Mouse (Mus musculus): ENCODE data around the gene Apopt1.

The Apopt1 gene

GRCm38 (mm10) chr12:111747421-111747820 is 34.4 kb downstream of the Apopt1 start:
- no peak for DNase-seq (ENCODE audit: low read depth)

- no peak for DNase-seq (ENCODE audit: low read depth)
Observed at GRCm38 (mm10) chr12:111750739-111751138, 37.7 kb downstream of the Apopt1 start.

- DNase-seq (ENCODE audit: low read depth), result no peak
Observed at GRCm38 (mm10) chr12:111752491-111752890, 39.4 kb downstream of the Apopt1 start.

DNA sequence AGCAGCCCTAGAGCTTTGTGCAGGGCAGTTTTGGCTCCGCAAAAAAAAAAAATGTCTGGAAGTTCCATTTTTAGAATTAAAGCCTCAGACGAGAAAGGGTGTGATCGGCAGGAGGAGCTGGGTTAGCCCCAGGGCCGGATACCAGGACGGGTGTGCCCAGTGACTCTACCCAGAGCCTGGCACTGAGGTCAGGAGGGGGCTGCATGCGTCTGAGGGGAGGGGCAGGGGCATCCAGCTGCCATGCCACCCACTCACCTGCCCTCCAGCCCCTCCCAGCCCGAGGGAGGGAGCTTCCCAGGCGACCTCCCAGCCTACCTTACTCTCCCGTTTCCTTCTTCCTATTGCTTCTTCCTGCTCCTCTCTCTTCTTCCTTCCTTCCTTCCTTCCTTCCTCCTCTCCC is 40.3 kb downstream of the Apopt1 start:
- DNase-seq (ENCODE audit: low read depth), result no peak

- DNase-seq (ENCODE audit: low read depth), result no peak
Observed at GRCm38 (mm10) chr12:111754710-111755109, 41.6 kb downstream of the Apopt1 start.

GRCm38 (mm10) chr12:111755231-111755630 is 42.2 kb downstream of the Apopt1 start:
- DNase-seq (ENCODE audit: low read depth), result no peak

DNA sequence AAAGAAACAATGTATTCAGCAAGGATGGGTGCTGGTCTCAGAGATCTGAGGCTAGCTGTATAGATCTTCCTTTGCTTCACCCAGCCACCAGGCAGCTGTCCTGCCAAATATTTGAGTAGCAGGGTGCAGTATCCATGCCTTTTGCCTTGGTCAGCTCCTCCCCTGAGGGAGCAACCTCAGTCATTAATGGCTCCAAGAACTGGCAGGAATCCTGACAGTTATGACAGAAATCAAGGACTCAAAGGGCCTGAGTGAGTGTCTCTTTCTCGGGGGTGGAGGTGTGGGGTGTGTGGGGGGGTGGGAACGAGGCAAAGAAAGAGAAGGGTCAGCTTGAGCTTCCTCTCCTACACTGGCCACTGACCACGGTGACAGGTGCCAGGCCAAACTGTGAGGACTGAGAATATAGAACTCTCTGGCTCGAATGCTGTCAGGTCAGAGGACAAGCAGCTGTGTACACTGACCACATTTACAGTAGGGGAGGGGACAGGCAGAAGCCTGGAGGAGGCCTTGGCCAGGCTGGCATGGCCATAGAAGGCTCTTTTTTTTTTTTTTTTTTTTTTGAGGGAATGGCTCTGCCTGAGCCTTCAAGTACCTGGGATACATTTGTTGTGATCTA is 43.1 kb downstream of the Apopt1 start:
- no peak for DNase-seq (ENCODE audit: low read depth)

DNA sequence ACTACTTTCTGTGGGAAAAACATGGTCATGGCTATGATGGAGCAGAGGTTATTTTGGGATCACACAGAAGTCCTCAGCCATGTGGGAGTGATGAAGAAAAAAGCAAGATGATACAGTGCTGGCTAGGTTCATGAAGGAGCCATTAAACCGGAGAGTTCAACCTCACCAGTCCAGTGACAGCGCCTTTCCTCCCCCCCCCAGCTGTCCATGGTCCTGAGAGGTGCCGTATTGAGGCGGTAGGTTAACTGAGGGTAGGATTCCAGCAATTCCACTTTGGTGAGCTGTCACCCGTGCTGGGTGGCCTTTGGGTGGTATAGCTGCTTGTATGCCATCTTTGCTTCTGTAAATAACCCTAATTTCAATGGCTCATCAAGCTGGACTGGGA is 43.6 kb downstream of the Apopt1 start:
- no peak for DNase-seq (ENCODE audit: low read depth)

GRCm38 (mm10) chr12:111757561-111758325 is 44.7 kb downstream of the Apopt1 start:
- DNase-seq (ENCODE audit: low read depth), result no peak

GRCm38 (mm10) chr12:111758381-111759175 is 45.5 kb downstream of the Apopt1 start, which contains the start of gene Klc1:
Klc1 (plus strand) TSS chr12:111758849.
- no peak for DNase-seq (ENCODE audit: low read depth)

DNA sequence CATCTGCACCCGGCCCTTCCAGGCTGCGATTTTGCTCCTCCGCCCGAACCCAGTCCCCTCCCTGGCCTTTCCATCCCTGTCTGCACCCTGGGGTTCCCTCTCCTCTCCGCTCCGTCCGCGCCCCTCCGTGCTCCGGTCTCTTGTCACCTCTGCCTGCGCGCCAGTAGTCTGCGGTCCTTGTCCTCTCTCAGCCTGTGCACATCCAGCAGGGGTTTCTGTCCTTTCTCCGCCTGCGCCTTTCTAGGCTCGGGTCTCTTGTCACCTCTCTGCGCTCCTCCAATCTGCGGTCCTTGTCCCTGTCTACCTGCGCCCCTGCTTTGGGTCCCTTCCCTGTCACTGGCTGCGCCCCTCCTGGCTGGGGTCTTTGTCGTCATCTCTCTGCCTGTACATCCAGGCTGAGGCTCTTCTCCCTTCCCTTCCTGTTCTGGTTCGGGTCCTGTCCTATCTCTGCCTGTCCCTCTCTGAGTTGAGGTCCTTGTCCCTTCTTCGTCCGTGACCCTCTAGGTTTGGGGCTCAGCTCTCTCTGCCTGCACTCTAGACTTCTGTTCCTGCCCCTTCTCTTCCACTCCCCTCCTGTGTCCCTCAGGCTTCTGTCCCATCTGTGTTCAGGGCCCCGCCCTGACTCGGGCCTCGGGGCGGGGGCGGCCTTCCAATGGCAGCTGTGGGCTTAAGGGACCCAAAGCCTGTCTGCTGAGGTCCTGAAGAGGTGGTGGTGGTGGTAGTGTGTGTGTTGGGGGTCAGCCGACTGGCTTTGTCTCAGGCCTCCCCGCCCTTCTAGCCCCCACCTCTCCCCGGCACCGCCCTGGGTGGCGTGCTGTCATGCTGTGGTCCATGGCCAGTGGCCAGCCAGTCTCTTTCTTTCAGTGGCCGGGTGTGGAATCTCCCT is 46.4 kb downstream of the Apopt1 start:
- DNase-seq (ENCODE audit: low read depth), result no peak

- no peak for DNase-seq (ENCODE audit: low read depth)
Observed at GRCm38 (mm10) chr12:111760306-111760908, 47.3 kb downstream of the Apopt1 start.

- no peak for DNase-seq (ENCODE audit: low read depth)
Observed at GRCm38 (mm10) chr12:111762620-111763280, 49.7 kb downstream of the Apopt1 start.

DNA sequence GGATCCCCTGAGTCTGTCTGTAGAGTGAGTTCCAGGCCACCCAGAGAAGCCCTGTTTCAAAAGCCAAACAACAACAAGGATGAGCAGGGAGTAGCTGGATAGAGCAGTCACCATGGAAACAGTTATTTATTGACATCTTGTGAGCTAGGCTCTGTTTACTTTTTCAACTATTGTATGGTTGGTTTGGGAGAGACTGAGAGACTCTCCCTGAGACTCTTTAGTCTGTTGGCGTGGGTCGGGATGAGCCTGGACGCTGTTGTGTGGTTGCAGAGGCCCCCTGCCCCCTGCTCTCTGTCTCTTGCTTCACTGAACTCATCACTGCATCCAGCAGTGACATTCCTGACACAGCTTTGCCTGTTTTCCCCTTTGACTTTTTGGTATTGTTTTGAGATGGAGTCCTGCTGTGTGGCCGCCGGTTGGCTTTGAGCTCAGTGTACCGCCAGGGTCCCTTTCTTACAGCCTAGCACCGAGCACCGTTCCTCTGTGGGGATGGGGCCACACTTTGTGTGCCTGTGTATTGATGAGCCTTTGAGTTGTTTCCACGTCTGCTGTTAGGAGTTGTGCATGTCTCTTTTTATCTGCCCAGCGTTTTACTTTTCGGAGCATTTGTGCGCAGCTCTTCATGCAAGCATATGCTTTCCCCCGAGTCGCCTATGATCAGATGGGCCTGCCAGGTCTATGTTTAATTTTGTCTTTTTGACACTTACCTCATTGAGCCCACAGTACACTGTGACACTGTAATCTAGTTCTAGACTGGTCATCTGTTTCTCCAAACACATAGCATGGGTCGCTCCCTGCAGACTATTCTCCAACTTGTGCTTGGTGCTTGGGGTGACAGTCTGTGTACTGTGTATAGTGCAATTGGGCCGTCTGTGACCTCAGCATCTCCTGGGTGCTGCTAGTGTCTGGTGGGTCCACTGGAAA is 53.5 kb downstream of the Apopt1 start:
- DNase-seq (ENCODE audit: low read depth), result no peak

GRCm38 (mm10) chr12:111768322-111768928 is 55.4 kb downstream of the Apopt1 start:
- peak; percentile 72 for DNase-seq (ENCODE audit: low read depth)

DNA sequence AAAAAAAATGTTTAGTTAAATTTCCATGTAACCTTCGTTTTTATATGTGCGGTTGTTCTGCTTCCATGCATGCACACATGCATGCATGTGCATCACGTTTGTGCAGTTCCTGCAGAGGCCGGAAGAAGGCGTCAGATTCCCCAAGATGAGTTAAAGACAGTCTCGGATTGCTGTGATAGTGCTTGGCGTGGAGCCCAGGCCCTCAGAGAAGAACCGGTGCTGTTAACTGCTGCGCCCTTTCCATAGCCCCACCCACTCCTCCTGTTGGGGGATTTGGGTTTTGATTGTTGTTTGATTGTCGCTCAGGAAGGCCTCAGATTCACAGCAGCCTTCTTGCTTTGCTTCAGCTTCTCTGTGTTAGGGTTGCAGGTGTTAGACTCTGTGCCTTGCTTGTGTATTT is 56.2 kb downstream of the Apopt1 start:
- DNase-seq (ENCODE audit: low read depth), result no peak

DNA sequence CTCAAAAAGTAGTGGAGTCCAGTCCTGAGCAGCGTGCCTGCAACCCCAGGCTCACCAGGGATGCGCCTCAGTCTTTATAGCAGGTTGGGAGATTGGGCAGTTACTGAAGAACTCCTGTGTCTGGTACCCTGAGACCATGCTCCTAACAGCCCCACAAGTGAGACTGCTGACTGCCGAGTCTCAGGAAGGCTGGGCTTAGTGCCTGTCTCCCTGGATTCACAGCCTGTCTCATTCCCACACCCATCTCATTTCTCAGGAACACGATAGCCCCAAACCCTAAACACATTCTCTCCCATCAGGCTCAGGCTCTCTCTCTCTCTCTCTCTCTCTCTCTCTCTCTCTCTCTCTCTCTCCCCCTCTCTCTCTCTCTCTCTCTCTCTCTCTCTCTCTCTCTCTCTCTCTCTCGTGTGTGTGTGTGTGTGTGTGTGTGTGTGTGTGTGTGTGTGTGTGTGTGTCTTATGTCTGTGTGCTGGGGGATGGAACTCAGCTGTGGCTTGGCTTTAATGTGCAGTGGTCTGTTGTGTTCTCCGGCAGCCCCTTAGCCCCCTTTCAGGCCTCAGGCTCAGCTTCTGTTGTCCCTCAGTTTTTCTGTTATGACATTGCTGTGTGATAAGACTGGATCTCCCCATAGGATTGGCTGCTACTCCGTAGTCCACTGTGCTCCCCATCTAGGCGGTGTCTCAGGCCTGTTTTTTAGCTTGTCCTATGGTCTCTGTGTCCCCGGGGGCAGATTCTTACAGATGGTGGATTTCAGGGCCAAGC is 56.9 kb downstream of the Apopt1 start:
- no peak for DNase-seq (ENCODE audit: low read depth)

DNA sequence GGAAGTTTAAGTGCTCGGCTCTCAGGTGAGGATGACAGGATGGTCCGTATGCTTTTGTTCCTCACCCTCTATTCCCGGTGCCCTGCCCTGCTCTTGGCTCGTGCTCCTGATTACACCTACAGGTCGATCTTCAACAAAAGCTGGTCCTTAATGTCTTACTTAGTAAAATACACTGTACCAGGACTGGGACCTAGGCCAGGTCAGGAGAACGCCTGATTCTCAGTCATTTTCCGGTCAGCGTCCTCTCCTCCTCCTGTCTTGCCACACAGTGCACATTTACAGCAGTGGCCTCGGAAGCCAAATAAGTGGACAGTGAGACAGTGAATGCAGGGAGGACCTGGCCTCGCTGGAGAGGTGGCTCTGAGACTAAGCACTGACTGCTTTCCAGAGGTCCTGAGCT is 57.6 kb downstream of the Apopt1 start:
- no peak for DNase-seq (ENCODE audit: low read depth)

DNA sequence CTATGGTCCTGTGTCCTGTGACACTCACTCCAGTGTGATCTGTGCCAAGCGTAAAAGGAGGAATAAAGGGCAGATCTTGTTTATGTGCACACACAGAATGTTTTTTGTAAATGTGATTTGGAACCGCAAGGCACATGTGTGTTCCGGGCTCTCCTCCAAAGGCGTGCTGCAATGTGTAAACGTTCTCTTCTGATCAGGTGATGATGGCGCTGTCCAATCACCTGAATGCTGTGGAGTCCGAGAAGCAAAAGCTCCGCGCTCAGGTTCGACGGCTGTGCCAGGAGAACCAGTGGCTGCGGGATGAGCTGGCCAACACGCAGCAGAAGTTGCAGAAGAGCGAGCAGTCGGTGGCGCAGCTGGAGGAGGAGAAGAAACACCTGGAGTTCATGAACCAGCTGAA is 61.1 kb downstream of the Apopt1 start:
- no peak for DNase-seq (ENCODE audit: low read depth)

Data from fibroblast of lung, adult 2 months (primary cell).